Mouse (Mus musculus): ENCODE data around the gene Gm45716. TPM values are rescaled to one million over a fixed set of nuclear protein-coding genes. Genes with fewer than 3 reads are reported as not detected.
"Not testable (repeated sequence)": the region's sequence is repeated elsewhere in the genome, so short reads cannot be mapped to it uniquely, and the experiment has no call there.

Gene Gm45716
- total RNA-seq, 2 experiments from 2014 or later, result 4.1 to 4.7 TPM

DNA sequence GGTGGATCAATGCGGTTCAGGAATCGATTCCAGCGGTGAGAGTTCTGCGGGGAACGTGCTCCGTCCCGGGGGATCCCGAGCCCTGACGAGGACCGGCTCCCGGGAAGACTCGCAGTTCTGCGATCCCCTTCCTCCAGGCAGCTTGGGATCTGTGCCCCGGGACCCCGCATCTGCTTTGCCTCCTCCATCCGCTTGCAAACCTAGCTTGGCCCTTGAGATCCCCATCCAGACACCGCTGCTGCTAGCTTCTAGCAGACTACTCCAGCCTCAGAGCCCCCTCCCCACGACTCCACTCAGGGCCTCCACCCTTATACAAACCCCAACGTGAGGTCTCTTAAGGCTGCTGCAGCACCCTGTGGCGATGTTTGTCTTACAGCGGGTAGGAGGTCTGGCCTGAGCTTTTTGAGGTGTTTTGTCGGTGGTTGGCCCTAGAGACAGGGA lies 62.2 kb downstream of the Gm45716 start:
- DNase-seq (ENCODE audit: low spot score in 2 of 2), result no peak

- no peak for DNase-seq (ENCODE audit: low spot score in 2 of 2)
Measured at GRCm38 (mm10) chr11:90250189-90250588, 62.7 kb downstream of the Gm45716 start.

DNA sequence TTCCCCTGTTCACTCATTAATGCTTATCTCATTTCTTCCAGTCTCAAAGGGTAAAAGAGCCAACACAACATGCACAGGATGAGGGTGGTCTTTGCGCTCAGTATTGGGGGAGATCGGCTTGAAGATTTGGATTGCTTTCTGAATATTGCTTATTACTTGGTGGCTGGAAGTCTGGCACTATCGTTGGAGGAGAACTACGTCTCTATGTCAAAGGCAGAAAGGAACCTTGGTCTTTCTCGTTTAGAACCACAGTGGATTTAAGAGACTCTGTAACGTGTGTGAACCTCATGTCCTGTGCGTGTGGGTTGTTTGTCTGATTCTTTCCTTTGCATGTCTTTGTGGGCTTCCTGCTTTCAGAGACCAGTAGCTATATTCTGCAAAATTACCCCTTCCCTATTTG lies 63.2 kb downstream of the Gm45716 start:
- DNase-seq (ENCODE audit: low spot score in 2 of 2), result no peak

DNA sequence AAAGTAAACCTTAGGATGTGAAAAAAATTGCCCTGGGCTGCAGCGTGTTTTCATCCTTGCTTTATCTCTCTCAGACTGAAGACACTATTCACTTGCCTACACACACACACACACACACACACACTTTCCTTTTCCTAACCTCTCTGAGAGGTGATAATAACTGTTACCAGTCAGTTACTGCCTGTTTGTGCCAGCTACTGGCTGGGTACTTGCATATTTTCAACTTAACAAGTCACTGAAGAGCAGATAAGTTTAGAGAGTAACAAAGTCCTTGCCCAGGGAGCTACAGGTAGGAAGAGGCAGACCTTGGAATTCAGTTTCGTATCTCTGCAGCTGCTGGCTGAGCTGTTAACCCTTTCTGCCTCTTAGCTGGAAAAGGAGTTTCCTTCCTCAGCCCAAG lies 64.4 kb downstream of the Gm45716 start:
- DNase-seq (ENCODE audit: low spot score in 2 of 2), result no peak

DNA sequence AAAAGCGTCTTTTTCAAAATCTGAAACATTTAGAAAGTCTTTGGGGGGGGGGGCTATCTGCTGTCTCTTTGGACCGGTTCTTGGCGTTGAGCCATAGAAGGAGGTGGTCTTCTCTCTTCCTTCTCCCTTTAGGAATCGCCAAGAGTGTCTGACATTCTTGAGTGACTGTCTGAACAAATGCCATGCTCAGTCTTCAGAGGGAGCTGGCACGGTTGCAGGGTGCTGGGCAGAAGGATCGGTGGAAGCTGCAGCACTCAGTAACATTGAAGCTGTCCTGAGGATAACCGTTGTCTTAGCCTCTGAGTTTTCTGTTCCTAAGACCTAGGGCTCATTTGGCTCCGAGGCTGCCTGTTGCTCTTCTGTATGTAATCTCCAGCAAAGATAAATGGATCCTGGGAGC lies 64.9 kb downstream of the Gm45716 start:
- DNase-seq (ENCODE audit: low spot score in 2 of 2), result no peak

- DNase-seq (ENCODE audit: low spot score in 2 of 2), result no peak
Measured at GRCm38 (mm10) chr11:90254536-90254935, 67.1 kb downstream of the Gm45716 start.

DNA sequence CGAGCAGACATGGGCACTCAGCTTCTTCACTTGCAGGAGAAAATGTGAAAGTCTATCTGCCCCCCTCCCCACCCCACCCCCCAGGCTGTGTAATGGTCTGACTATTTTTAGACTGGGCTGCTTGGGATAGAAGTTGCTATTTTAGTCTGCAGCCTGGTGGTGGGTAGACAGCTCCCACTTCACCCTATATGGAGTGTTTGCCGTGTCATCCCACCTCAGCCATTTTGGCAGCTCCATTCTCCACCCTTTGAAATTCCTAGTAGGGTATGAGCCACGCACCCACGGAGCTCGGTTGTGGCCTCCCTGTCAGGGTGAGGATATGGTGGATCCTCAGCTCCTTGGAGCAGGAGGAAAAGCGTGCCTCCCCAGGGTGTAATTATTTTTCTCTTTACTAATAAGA lies 68.2 kb downstream of the Gm45716 start:
- DNase-seq (ENCODE audit: low spot score in 2 of 2), result no peak

GRCm38 (mm10) chr11:90256833-90257525 lies 69.5 kb downstream of the Gm45716 start:
- no peak for DNase-seq (ENCODE audit: low spot score in 2 of 2)

DNA sequence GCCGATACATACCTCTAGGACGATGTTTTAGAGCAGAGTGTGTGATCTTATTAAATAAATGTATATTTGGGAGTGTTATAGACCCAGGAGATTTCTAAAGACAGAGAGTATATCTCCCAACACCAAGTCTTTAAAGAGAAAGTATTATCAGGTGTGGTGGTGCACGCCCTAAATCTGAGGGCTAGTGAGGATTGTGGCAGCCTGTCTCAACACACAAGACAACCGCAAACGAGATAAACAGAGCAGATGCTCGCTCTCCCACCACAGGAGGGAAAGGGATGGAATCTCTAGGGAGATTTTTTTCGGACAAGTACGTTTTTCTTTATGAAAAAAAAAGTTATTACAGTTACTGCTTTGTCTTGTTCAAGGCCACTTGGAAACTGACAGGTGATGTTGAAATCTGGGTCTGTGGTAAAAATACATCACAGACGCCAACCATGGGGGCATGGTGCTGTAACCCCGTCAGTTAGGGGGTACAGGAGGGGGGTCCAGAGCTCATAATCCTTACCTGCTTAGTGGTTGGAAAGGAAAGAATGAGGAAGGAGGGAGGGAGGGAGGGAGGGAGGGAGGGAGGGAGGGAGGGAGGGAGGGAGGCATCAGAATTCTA lies 70.9 kb downstream of the Gm45716 start:
- DNase-seq (ENCODE audit: low spot score in 2 of 2), result no peak

- DNase-seq (ENCODE audit: low spot score in 2 of 2), result no peak
Measured at GRCm38 (mm10) chr11:90259071-90259470, 71.6 kb downstream of the Gm45716 start.

- no peak for DNase-seq (ENCODE audit: low spot score in 2 of 2)
Measured at GRCm38 (mm10) chr11:90259826-90260225, 72.3 kb downstream of the Gm45716 start.

- DNase-seq (ENCODE audit: low spot score in 2 of 2), result no peak
Measured at GRCm38 (mm10) chr11:90264180-90264579, 76.7 kb downstream of the Gm45716 start.

DNA sequence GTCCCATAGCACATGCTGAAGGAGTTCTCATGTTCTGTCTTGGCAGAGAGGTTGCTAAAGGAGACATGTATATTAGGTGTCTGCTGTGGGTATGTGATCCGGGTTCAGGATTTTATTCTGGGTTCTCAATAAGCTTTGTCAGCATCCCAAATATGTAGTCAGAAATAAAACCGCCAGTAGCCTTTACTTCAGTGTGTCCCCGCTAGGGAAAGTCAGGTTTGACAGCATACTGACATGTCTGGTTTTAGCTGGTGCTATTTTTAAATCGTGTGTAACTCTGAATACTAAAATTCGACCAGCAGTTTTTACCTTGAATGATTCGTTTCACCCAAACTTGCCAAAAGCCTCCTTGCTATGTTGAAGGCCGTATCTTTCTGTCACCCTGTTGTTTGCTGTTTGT lies 78.1 kb downstream of the Gm45716 start:
- DNase-seq (ENCODE audit: low spot score in 2 of 2), result no peak

DNA sequence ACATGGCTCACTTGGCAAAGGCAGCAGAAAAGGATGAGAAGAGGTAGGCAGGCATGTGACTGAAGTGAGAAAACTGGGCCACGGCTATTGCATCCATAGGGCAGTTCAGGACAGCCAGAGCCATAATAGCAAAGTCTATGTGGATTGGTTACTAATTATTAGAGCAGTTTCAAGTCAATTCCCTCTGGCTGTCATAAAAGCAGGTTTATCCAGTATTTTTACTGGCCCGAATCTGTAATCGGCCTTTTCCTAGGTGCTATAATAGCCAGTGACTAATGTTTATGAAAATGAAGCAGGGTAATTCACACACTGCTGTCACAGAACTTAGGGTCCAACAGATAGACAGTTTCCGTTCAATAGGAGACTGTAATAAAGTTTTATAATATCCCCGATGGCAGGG lies 81.5 kb downstream of the Gm45716 start:
- DNase-seq (ENCODE audit: low spot score in 2 of 2), result no peak

DNA sequence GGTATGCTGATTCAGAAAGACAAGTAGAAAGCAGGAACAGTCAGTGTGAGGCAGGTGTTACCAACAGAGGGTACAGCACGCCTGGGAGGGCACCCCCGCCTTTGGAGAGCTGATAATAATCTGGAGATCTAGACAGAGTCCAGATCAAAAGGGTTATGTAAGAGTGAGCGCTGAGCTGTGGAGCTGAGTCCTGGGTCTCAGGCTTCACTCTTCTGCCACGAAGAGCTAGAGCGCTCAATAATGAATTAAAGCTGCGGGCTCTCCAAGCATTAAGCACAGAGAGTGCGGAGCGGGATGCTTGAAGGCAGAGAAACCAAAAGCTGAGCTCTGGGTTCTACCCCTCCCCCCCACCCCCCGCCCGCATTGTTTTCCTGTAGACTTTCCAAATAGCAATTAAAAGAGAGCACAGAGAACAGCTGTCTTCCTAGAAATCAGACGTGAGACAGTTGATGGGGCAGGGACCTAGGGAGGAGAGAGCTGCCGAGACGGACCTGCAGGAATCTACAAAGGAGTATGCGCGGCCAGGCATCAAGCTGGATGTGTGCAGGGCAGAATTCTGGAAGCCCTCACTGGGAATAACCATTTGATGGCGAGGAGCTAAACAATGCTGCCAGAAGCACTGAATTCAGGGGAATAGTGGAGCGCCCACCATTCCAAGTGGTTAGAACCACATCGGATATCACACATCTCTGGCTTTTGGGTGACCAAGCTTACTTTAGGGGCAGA lies 82.1 kb downstream of the Gm45716 start:
- DNase-seq (ENCODE audit: low spot score in 2 of 2), result no peak

- no peak for DNase-seq (ENCODE audit: low spot score in 2 of 2)
Measured at GRCm38 (mm10) chr11:90270132-90270877, 82.8 kb downstream of the Gm45716 start.

DNA sequence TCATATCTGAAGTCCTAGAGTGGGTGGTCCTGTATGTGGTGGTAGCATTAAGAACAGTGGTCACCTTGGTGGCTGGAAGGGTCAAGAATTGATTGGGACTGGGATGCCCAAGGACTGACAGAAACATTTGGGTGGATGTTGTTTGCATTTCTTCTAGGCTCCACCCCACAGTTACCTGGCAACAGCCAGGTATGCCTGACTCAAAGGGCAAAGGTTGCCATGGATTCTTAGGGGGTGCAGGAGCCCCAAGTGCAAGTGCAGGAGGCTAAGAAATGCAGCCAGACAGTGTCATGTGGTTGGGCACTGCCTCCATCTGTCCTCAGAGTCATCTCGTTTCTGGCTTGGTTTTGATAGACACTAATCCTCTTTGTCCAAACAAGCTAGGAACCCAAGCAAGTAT lies 86.7 kb downstream of the Gm45716 start:
- DNase-seq (ENCODE audit: low spot score in 2 of 2), result no peak

GRCm38 (mm10) chr11:90275663-90276062 lies 88.2 kb downstream of the Gm45716 start:
- no peak for DNase-seq (ENCODE audit: low spot score in 2 of 2)

DNA sequence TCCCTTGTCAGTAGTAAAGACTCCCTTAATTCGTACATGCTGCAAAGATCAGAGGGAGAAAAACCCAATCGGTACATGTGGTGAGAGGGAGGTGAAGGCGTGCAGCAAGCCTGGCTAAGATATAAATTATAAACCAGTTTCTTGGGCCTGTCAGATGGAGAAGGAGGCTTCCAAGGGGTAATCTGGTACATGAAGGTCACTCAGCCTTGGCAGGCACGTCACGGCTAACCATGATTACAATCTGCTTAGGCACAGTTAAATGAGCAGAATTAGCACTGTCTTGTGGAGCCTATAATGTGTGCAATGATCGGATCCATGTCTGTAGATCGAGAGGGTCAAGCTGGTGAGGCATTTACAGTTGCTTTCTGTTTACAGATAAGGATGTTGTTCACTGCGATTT lies 88.7 kb downstream of the Gm45716 start:
- no peak for DNase-seq (ENCODE audit: low spot score in 2 of 2)

DNA sequence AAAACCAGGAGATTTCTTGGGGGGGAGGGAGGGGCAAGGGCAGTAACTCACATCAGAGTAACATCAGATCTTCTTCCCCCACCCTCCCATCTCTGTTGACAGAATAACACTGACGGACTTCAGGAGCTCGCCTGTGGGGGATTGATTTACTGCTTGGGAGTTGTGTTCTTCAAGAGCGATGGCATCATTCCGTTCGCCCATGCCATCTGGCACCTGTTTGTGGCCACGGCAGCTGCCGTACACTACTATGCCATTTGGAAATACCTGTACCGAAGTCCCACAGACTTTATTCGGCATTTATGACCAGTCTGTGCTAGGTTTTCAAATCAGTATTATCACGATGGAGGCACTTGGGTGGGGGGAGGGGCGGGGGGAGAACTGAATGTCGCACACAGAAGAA lies 89.1 kb downstream of the Gm45716 start:
- no peak for DNase-seq (ENCODE audit: low spot score in 2 of 2)

- DNase-seq (ENCODE audit: low spot score in 2 of 2), result no peak
Measured at GRCm38 (mm10) chr11:90280069-90280468, 92.6 kb downstream of the Gm45716 start.

GRCm38 (mm10) chr11:90281943-90282342 lies 94.5 kb downstream of the Gm45716 start:
- DNase-seq (ENCODE audit: low spot score in 2 of 2), result not testable (repeated sequence)
